Mouse (Mus musculus): Measurements from ENCODE around the gene Mef2b. TPM values are rescaled to one million over a fixed set of nuclear protein-coding genes. Genes with fewer than 3 reads are reported as not detected.

Gene Mef2b
- polyA plus RNA-seq, 1 experiment from 2014 or later: 0.21 TPM

DNA sequence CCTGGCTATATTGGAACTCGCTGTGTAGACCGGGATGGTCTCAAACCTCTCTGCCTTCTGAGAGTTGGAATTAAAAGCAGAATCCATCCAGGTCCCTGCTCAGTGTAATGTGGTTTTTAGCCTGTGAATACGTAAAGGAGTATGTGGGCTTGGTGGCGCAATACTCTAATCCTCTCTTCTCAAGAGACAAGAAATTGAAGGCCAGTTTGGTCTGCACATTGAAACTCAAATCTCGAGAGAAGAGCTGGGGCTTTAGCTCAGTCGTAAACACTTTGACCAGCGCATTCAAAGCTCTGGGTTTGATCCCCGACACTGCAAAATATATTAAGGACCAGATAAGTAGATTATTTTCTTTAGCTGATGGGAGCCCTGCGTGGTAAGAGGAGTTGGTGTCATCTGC lies 470 bp downstream of the Mef2b start:
- WGBS (ENCODE audit: insufficient replicate concordance): 15% methylated on average over 9 of the region's 9 CpGs
- H3K36me3 ChIP-seq (ENCODE audit: control insufficient read depth, insufficient read depth, low read length): peaks cover 15% of the 10 kb centered on the region
- H3K9ac ChIP-seq (ENCODE audit: low read depth, low read length): peak overlapping the region; percentile 81
- H3K27me3 ChIP-seq (ENCODE audit: control insufficient read depth, insufficient read depth, low read length): no peaks in the 10 kb centered on the region
- H3K9me3 ChIP-seq (replicated peaks; ENCODE audit: control insufficient read depth, low read length): no peaks in the 10 kb centered on the region
- H3K4me1 ChIP-seq (ENCODE audit: control insufficient read depth, insufficient read depth, low read length): peaks cover 14% of the 10 kb centered on the region
- peak overlapping the region; percentile 73 for H3K4me2 ChIP-seq
- H3K27ac ChIP-seq (ENCODE audit: low read depth, low read length): peak overlapping the region; percentile 69
- H3K4me3 ChIP-seq (ENCODE audit: low read depth, low read length): peak overlapping the region; percentile 76
- no peak for ATAC-seq (replicated peaks; ENCODE audit: insufficient number of reproducible peaks, low FRiP score, low TSS enrichment)

DNA sequence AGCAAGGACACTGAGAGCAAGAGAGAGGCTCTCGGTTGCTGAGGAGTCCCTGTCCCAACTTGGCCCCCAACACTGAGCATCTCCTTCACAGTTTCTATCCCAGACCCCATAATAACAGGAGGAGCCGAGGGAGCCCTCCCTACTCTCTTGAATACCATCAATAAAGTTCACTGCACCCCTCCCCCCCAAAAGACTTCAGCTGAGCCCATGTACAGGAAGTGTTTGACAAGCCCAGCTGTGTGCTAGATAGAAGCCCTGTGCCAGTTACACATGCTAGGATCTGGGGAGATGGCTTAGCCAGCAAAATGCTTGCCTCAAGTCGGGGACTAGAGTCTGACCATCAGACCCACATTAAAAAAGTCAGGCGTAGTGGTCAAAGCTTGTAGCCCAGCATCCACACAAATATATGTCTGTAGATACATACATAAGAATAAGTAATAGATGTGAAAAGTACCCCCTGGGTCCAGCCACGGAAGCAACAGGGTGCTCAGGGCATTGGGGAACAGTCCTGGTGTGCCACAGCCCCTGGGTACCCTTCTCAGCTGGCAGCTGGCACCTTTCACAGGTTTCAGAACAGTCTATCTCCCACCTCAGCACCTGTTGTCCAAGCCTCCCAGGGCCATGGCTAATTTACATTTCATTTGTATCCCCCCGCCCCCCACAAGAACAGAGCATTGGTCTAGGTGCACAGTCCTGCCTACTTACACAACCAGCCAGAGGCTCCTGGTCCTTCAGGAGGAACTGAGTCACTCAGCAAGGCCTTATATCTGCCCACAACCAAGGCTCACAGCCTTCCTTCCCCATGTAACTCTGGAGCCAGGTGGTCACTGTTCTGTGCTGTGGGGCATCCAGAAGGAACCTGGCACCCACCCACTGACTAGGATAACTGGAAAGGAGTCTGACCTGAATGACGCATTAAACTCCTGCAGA lies 8.4 kb downstream of the Mef2b start:
- H3K27ac ChIP-seq (ENCODE audit: low read depth, low read length): no peak overlapping the region
- no peak overlapping the region for H3K4me3 ChIP-seq (ENCODE audit: low read depth, low read length)
- H3K9me3 ChIP-seq (replicated peaks; ENCODE audit: control insufficient read depth, low read length): no peaks in the 10 kb centered on the region
- ATAC-seq (replicated peaks; ENCODE audit: insufficient number of reproducible peaks, low FRiP score, low TSS enrichment): no peak
- peaks cover 9% of the 10 kb centered on the region; the same call in 1 of the 2 replicates for H3K27me3 ChIP-seq (ENCODE audit: control insufficient read depth, insufficient read depth, low read length)
- no peak overlapping the region for H3K4me2 ChIP-seq
- 78% methylated on average over 7 of the region's 7 CpGs for WGBS (ENCODE audit: insufficient replicate concordance)
- H3K4me1 ChIP-seq (ENCODE audit: control insufficient read depth, insufficient read depth, low read length): no peaks in the 10 kb centered on the region
- peaks cover 15% of the 10 kb centered on the region for H3K36me3 ChIP-seq (ENCODE audit: control insufficient read depth, insufficient read depth, low read length)
- H3K9ac ChIP-seq (ENCODE audit: low read depth, low read length): no peak overlapping the region

DNA sequence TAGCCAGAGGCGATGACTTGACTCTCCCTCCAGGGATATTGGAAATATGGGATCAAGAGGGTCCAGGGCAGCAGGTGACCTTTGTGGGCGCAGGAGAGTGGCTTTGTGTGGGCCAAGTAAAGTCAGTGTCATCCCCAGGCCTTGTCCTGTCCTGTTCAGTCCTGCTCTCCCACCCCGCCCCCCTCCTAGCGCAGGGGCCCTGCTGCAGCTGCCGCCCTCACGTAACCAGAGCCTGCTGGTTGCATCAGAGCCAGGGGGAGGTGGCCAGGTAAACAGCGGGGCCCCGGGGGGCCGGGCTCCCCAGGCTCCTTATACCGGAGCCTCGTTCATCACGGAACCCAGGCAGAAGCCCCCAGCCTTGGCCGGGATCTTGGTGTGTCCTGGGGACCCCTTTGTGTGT lies 10.6 kb downstream of the Mef2b start:
- no peak overlapping the region for H3K4me2 ChIP-seq
- ATAC-seq (replicated peaks; ENCODE audit: insufficient number of reproducible peaks, low FRiP score, low TSS enrichment): no peak
- WGBS (ENCODE audit: insufficient replicate concordance): 17% methylated on average over 13 of the region's 13 CpGs

DNA sequence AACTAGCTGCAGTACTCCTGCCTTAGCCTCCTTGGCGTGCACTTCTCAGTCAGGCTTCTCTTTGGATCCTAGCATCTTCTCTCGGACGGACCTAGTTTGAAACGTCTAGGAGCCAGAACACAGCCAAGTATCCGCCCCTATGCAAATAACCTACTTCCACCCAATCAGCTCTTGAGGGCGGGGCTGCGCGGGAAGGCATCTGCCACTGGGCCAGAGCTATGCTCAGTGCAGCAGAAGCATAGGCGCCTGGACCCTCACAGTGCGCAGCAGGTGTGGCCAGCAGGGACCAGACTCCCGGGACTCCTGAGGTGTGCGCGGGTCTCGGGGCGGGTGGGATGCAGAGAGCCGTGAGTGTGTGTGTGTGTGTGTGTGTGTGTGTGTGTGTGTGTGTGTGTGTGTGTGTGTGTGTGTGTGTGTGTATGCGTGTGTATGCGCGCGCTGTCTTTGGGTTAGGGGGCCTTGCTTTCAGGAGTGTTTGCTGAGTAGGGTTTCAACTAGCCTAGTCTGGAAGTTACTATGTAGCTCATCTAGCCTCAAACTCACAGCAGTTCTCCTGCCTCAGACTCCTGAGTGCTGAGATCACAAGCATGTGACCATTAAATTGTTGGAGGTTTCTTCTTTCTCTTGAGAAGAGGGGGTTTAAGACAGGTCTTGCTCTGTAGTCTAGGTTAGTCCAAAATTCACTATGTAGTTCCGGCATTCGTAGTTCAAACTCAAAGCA lies 13.2 kb downstream of the Mef2b start:
- Histone ChIP-seq H3K4me2 (peak overlapping the region; percentile 55), H3K9ac (ENCODE audit: low read depth, low read length) (no peak overlapping the region), H3K4me1 (ENCODE audit: control insufficient read depth, insufficient read depth, low read length) (no peaks in the 10 kb centered on the region; the same call in 1 of the 2 replicates), H3K36me3 (ENCODE audit: control insufficient read depth, insufficient read depth, low read length) (no peaks in the 10 kb centered on the region), H3K27ac (ENCODE audit: low read depth, low read length) (no peak overlapping the region), H3K9me3 (replicated peaks; ENCODE audit: control insufficient read depth, low read length) (no peaks in the 10 kb centered on the region), H3K4me3 (ENCODE audit: low read depth, low read length) (no peak overlapping the region), H3K27me3 (ENCODE audit: control insufficient read depth, insufficient read depth, low read length) (peaks cover 21% of the 10 kb centered on the region)
- peak; percentile 84 for ATAC-seq (replicated peaks; ENCODE audit: insufficient number of reproducible peaks, low FRiP score, low TSS enrichment)
- WGBS (ENCODE audit: insufficient replicate concordance): 13% methylated on average over 22 of the region's 22 CpGs

More for the DNA sequence above, 10.6 kb downstream of the Mef2b start:
- no peak overlapping the region for H3K4me3 ChIP-seq (ENCODE audit: low read depth, low read length)
- H3K27me3 ChIP-seq (ENCODE audit: control insufficient read depth, insufficient read depth, low read length): peaks cover 16% of the 10 kb centered on the region
- H3K4me1 ChIP-seq (ENCODE audit: control insufficient read depth, insufficient read depth, low read length): no peaks in the 10 kb centered on the region; the same call in 1 of the 2 replicates
- peaks cover 7% of the 10 kb centered on the region for H3K36me3 ChIP-seq (ENCODE audit: control insufficient read depth, insufficient read depth, low read length)
- H3K9ac ChIP-seq (ENCODE audit: low read depth, low read length): no peak overlapping the region
- no peak overlapping the region for H3K27ac ChIP-seq (ENCODE audit: low read depth, low read length)
- no peaks in the 10 kb centered on the region for H3K9me3 ChIP-seq (replicated peaks; ENCODE audit: control insufficient read depth, low read length)

DNA sequence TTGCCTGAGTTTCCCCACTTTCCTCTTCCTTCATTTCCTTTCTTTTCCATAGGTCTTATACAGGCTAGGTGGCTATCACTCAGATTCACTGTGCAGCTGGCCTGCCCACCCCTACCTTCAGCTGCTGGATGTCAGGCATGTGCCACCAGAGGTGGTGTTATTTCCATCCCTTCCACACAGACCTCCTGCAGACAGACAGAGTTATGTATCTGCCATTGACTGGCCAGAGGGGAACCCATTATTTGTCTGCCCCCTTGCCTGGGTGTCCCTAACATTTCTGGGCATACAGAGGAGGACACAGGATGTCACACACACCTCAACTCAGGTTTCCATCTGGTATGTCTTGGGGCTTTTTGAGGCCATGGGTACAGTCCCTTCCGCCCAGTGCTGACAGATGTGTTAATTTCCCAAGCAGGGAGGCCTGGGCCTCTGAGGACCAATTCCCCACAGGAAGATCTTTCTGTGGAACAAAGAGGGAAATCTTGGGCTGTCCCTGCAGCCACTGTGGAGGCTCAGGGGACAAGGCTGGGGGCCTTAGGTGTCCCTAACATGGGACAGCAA lies 17.8 kb downstream of the Mef2b start:
- Histone ChIP-seq H3K27ac (ENCODE audit: low read depth, low read length) (no peak overlapping the region), H3K4me2 (no peak overlapping the region), H3K4me3 (ENCODE audit: low read depth, low read length) (no peak overlapping the region), H3K36me3 (ENCODE audit: control insufficient read depth, insufficient read depth, low read length) (no peaks in the 10 kb centered on the region), H3K9me3 (replicated peaks; ENCODE audit: control insufficient read depth, low read length) (no peaks in the 10 kb centered on the region), H3K27me3 (ENCODE audit: control insufficient read depth, insufficient read depth, low read length) (peaks cover 17% of the 10 kb centered on the region), H3K9ac (ENCODE audit: low read depth, low read length) (no peak overlapping the region), H3K4me1 (ENCODE audit: control insufficient read depth, insufficient read depth, low read length) (peaks cover 4% of the 10 kb centered on the region)
- 86% methylated on average over 1 of the region's 1 CpGs for WGBS (ENCODE audit: insufficient replicate concordance)
- no peak for ATAC-seq (replicated peaks; ENCODE audit: insufficient number of reproducible peaks, low FRiP score, low TSS enrichment)

DNA sequence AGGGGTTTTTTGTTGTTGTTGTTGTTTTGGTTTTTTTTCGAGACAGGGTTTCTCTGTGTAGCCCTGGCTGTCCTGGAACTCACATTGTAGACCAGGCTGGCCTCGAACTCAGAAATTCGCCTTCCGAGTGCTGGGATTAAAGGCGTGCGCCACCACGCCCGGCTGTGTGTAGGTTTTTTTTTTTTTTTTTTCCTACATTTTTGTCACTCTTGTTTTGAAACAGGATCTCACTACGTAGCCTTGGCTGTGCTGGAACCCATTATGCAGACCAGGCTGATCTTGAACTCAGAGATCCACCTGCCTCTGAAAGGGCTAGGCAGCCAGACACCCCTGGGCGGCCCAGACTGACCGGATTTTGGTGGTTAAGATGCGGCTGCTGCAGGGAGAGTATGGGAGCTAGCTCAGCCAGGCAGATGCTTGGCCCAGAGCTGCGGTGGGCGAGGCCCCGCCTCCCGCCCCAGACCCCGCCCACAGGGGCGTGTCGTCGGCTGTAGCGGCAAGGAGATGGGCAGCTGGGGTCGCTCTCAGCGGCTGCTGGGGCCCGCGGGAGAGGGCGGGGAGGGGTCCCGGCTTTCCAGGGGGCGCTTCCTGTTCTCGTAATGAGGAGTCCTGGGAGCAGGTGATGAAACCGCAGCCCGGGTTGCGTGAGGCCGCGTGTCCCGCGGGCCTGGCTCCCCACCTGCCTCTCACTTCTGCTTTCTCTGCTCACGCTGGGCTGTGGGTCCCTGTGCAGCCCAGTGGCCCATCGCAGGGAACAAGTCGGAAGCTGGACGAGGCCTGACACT lies 18.8 kb downstream of the Mef2b start:
- no peak overlapping the region for H3K27ac ChIP-seq (ENCODE audit: low read depth, low read length)
- no peaks in the 10 kb centered on the region for H3K9me3 ChIP-seq (replicated peaks; ENCODE audit: control insufficient read depth, low read length)
- H3K4me2 ChIP-seq: peak overlapping the region; percentile 72
- H3K36me3 ChIP-seq (ENCODE audit: control insufficient read depth, insufficient read depth, low read length): no peaks in the 10 kb centered on the region
- H3K4me3 ChIP-seq (ENCODE audit: low read depth, low read length): peak overlapping the region; percentile 48
- H3K9ac ChIP-seq (ENCODE audit: low read depth, low read length): peak overlapping the region; percentile 65; the same call in 1 of the 2 replicates
- 10% methylated on average over 40 of the region's 40 CpGs for WGBS (ENCODE audit: insufficient replicate concordance)
- peaks cover 4% of the 10 kb centered on the region; the same call in 1 of the 2 replicates for H3K4me1 ChIP-seq (ENCODE audit: control insufficient read depth, insufficient read depth, low read length)
- peaks cover 21% of the 10 kb centered on the region for H3K27me3 ChIP-seq (ENCODE audit: control insufficient read depth, insufficient read depth, low read length)
- peak; percentile 84 for ATAC-seq (replicated peaks; ENCODE audit: insufficient number of reproducible peaks, low FRiP score, low TSS enrichment)

DNA sequence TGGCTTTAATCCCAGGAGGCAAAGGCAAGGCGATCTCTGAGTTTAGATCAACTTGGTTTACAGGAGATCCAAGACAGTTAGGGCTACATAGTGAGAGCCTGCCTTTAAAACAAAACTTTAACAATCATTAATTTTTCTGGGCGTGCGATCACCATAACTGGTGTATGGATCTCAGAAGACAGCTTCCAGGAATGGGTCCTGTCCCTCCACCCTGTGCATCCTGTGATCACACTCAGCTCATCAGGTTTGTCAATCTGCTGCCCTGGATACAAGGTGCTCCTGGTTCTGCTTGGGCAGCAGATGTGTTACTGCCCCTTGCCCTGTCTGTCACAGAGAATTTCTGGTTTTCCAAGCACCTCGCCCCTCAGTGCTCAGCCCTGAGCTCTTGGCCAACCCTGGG lies 19.7 kb downstream of the Mef2b start:
- ATAC-seq (replicated peaks; ENCODE audit: insufficient number of reproducible peaks, low FRiP score, low TSS enrichment): no peak
- Histone ChIP-seq H3K27ac (ENCODE audit: low read depth, low read length) (no peak overlapping the region), H3K4me3 (ENCODE audit: low read depth, low read length) (no peak overlapping the region), H3K9ac (ENCODE audit: low read depth, low read length) (no peak overlapping the region), H3K4me1 (ENCODE audit: control insufficient read depth, insufficient read depth, low read length) (peaks cover 4% of the 10 kb centered on the region; the same call in 1 of the 2 replicates), H3K27me3 (ENCODE audit: control insufficient read depth, insufficient read depth, low read length) (peaks cover 24% of the 10 kb centered on the region), H3K4me2 (no peak overlapping the region; the same call in 1 of the 2 replicates), H3K36me3 (ENCODE audit: control insufficient read depth, insufficient read depth, low read length) (no peaks in the 10 kb centered on the region), H3K9me3 (replicated peaks; ENCODE audit: control insufficient read depth, low read length) (no peaks in the 10 kb centered on the region)
- 81% methylated on average over 4 of the region's 4 CpGs for WGBS (ENCODE audit: insufficient replicate concordance)

DNA sequence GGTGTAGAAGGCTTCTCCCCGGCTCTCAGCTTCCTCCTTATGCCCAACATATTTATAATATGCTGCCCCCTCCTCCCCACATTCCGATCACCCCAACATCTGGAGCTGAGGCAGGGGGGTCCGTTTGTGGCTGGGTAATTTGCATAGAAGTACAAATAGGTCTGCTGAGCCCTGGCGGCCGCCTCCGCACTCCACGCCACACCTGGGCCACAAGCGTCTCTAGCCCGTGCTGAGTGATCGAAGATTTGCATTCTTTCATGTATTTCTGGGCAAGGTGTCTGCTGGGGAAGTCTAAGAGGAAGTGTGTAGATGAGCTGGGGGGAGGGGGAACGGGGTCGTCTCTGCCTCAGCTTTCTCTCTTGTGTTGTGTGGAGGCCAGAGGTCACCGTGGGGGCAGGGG lies 20.5 kb downstream of the Mef2b start:
- 55% methylated on average over 13 of the region's 13 CpGs for WGBS (ENCODE audit: insufficient replicate concordance)
- ATAC-seq (replicated peaks; ENCODE audit: insufficient number of reproducible peaks, low FRiP score, low TSS enrichment): no peak
- H3K27me3 ChIP-seq (ENCODE audit: control insufficient read depth, insufficient read depth, low read length): peaks cover 27% of the 10 kb centered on the region

More for the DNA sequence above, 20.5 kb downstream of the Mef2b start:
- H3K27ac ChIP-seq (ENCODE audit: low read depth, low read length): no peak overlapping the region
- no peak overlapping the region for H3K4me3 ChIP-seq (ENCODE audit: low read depth, low read length)
- no peak overlapping the region for H3K9ac ChIP-seq (ENCODE audit: low read depth, low read length)
- no peaks in the 10 kb centered on the region for H3K36me3 ChIP-seq (ENCODE audit: control insufficient read depth, insufficient read depth, low read length)
- H3K4me1 ChIP-seq (ENCODE audit: control insufficient read depth, insufficient read depth, low read length): peaks cover 4% of the 10 kb centered on the region; the same call in 1 of the 2 replicates
- no peak overlapping the region for H3K4me2 ChIP-seq
- H3K9me3 ChIP-seq (replicated peaks; ENCODE audit: control insufficient read depth, low read length): no peaks in the 10 kb centered on the region

Data from heart, embryonic 11.5 days (tissue).